Mouse (Mus musculus) neutrophil, adult 5-6 weeks (primary cell): Measurements from ENCODE around the gene Dennd1c. TPM values are rescaled to one million over a fixed set of nuclear protein-coding genes. Genes with fewer than 3 reads are reported as not detected.
A peak's percentile ranks its signal among the peaks of the same experiment; 100 is the strongest.

Experiments
- ATAC-seq: fragments of 151-379, 151-347 bp; 2 replicates; pipeline ENCODE4 v1.8.0; 2017; ENCODE audit warnings: mild to moderate bottlenecking, moderate TSS enrichment; ENCODE audit not compliant: insufficient number of reproducible peaks, poor library complexity, low FRiP score, severe bottlenecking; ENCODE audit errors: extremely low read depth
- total RNA-seq: library from RNA; stranded (forward); fragments of 200-1000 nt; gene quantifications from 2 replicates; pipeline ENCODE4 v1.2.3, GENCODE M21; 2017

Dennd1c gene
- total RNA-seq: 145 and 158 TPM in 2 replicates

DNA sequence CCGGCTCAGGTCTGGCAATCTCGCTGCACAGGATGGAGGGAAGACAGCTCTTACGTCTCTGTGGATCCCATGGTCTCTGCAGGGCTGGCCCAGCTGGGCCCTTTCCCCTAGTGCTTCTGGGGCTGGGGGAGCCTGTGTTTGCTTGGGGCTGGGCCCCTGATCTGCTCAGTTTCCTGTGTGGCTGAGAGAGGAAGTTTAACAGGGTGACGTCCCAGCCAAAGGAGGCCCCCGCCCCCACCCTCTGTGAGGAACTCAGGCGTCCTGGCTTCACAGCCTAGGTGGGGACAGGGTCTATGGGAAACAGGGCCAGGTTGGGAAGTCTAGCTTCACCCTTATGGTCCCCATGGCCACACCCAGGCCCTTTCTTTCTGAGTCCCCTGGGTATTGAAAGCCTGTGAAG lies at the start of gene Dennd1c:
TSS of gene Dennd1c (minus strand) at position 179 of the 400 bp plus-strand sequence.
- peak; percentile 91 for ATAC-seq

DNA sequence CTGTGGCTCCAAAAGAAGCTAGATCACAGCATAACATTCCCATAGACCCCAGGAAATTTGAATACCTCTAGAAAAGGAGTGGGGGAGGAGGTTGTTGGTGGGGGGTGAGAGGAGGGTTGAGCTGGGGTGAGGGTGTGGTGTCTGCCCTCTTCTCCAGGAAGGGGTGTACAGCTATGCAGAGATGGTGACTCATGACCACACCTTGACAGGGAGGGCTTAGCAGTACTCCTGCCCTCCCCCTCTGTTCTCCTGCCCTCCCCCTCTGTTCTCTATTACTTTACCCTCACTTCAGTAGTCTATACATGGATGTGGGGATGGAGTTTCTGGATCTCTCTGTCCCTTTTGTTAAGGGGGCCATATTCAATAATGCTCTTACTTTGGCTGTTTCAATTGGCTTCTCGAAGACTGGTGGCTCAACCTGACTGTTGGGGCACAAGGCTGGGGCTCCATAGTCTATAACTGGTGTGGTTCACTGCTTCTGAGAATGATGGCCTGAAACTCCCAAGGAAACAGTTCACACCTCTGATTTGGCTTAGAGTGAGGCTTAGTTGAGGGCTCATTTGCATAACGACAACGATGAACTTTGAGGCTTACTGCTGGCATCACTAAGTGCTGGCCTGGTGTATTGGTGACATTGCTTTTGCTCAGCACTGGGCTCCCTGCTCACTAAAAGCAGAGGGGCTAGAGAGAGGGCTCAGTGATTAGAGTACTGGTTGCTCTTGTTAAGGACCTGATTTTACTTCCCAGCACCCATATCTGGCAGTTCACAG lies 47.7 kb upstream of the Dennd1c start:
- no peak for ATAC-seq

DNA sequence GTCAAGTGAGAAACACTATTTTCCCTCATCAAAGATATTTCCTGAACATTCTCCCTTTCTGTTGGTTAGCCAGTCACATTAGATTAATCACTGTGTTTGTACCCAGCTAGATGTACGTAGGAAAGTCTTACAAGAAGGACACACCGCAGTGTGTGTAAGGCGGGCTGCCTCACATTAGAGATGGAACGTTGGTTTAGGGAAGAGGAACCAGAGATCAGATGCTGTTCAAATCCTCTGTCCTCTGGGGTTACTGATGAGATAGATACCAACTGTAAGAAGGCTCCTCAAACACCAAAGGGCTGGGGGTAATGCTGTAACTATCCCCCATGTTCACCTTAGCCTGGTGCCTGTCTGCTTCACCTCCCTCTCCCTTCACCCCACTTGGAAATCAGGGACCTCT lies 46.5 kb upstream of the Dennd1c start:
- ATAC-seq: no peak

DNA sequence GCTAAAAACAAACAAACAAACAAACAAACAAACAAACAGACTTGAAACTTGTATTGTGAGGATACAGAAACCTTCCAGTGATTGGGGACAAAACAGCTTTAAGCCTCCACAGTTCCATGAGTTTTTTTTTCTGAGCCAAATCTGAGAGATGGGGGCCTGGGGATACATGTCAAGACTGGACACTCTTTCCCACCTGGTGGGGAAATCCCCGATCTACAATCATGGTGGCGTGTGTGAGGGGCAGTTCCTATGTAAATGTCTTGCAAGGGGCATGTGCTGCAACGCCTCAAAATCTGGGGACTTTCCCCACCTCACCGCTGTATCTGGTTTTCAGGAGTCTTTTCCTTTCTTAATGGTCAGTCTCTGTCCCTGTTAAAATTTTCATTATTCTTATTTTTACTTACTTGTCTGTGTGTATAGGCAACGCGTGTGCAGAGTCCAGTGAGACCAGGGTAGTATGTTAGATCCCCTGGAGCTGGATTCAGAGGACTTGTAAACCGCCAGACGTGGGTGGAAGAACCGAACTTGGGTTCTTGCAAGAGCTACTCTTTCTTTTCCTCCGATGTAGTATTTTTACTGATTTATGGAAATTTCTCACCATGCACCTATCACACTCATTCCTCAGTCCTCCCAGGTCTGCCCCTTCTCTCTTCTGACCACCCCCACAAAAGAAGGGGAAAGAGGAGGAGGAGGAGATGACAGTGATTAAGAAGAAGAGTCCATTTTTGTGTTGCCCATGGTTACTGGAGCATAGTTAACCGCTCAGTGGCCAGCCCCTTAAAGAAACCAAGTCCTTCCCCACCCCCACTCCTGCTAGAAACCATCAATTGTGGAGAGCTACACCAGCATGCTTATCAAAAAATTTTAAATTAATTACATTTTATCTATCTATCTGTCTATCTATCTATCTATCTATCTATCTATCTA lies 45.1 kb upstream of the Dennd1c start:
- no peak for ATAC-seq

DNA sequence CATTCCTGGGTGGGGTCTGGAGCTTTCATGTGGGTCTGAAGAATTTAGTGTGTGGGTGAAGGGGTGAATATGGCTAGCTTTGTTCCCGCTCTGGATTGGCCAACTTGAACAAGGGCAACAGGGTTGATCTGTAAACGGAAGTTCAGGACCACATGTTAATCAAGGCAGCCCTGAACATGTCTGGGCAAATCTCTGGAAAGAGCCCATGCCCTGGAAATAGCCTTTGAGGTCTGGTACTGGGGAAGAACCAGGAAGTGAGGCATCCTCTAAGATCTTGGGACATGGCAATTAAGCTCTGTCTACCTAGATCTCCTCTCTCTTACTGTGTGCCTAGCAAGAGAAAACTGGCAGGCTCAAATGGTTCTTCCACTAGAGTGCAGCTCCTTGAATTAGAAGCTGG lies 43.5 kb upstream of the Dennd1c start:
- no peak for ATAC-seq

DNA sequence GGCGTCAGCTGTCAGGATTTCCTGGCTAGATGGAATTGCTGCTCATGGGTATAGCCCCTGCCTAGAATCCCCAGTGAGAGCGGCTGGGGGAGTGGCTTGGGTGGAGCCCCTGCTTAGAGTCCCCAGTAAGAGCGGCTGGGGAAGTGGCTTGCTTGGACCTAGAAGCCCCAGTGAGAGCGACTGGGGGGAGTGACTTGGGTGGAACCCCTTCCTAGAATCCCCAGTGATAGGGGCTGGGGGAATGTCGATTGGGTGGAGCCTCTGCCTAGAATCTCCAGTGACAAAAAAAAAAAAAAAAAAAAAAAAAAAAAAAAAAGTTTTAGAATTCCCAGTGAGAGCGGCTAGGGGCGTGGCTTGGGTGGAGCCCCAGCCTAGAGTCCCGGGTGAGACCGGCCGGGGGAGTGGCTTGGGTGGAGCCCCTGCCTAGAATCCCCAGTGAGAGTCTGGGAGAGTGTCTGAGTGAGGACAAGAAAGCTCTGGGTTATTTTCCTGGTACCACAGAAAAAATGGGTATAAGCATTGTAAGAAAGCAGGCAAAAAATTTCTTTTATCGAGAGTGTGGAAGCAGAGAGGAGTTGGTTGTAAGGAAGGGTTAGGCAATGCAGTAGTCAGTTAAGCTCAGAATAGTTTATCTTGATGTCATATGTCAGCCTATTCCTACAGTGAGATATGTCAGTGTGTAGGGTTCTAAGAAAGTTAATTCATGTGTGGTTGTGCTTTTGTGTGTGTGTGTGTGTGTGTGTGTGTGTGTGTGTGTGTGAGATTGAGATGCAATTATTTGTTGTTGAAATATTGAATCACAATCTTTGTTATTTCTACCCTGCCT lies 40.4 kb upstream of the Dennd1c start:
- ATAC-seq: no peak

DNA sequence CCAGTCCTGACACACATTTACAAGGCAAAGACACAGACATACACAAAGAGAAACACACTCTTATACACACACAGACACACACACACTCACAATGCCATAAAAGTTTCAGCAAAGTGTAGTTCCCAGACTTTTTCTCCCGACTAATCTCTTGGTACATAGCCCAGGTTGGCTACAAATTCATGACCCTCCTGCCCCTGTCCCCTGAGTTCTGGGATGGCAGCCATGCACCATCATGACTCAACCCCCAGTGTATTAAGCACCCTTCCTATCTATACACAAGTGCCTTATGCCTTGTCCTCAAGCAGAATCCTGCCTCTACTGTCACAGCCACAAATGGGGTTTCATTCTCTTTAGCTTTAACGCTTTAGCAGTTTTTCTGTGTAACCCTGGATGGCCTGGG lies 38.5 kb upstream of the Dennd1c start:
- no peak for ATAC-seq

DNA sequence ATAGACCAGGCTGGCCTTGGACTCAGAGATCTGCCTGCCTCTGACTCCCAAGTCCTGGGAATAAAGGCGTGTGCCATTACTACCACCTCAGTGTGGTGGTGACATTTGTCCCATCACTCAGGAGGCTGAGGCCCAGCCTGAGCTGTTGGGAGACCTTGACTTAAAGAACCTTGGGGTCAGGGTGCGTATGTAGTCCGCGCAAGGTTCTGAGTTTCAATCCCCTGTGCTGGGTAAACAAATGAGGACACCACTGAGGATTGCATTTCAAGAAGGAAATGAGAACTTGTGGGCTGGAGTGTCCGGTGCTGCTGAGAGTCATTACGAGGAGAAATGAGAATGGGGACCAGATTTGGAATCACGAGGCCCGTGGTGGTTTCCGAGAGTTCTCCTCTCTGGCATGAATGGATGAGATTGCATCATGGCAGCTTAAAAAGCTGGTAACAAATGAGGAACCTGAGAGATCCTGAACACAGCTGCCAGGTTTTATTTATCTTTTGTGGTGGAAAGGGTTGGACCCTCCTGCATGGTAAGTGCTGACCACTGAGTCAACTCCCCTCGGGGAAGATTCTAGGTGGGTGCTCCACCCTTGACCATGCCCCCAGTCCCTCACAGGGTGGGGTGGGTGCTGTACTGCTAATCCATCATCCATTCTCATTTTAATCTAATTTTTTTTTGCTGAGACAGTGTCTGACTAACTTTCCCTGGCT lies 34.6 kb upstream of the Dennd1c start:
- no peak for ATAC-seq

DNA sequence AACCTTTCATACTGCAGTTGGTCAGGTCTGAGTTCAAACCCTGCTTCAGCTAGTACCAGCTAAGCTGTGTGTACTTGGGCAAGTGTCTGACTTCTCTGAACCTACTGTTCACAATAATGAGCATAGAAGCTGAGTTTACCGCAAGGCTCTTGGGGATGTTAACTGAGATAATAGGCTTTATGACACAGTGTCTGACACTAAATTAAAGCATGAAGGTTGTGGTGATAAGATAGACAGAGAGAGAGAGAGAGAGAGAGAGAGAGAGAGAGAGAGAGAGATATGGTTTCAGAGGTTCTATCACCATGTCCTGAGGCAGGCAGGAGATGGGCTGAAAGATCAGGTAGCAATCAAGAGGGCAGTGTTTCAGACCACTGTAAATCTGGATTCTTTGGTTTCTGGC lies 31.7 kb upstream of the Dennd1c start:
- ATAC-seq: no peak

DNA sequence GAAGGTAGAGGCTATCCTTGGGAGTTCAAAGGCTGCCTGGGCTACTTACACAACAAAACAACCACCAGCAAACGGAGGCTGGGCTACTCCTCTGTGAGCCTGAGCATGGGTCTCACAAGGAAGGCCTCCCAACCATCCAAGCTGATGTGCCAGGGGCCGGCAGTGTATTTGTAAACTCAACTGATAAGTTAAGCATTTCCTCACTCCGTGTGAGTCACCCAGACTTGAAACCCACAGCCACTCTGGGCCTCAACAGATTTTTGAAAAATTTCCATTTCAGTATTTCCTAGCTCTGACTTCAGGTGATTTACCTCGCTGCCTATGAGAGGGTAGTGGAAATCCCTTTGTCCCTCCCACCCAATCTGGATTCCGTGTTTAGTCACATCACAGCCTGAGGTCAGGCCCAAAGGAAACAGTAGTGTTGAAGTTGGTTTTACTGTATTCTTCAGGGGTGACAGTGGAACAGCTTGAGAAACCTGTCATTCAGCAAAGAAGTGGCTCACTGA lies 30.4 kb upstream of the Dennd1c start:
- ATAC-seq: no peak

DNA sequence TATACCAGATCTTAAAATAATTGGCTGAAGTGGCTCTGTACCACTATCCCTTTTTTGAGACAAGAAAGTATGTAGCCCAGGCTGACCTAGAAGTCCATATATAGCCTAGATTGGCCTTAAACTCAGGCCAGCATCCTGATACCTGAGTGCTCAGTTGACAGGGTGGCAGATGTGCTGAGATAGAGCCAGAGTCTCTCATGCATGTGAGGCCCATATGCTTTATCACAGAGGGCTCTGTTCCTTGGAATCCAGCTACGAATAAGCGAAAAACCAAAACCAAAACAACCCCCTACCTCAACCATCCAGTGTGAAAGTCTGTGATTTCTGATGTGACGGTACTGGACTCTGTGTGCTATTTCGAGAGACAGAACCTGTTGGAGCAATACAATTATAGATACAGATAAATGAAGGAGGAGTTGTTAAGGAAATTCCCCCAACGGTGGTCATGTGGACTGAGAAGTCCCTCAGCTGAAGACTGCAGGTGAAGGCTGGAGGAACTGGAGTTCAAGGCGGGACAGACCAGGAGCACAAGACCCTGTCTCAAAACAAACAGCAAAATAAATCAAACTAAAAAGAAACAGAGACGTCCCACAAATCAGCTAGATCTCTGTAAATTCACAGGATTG lies 29.8 kb upstream of the Dennd1c start:
- ATAC-seq: no peak

DNA sequence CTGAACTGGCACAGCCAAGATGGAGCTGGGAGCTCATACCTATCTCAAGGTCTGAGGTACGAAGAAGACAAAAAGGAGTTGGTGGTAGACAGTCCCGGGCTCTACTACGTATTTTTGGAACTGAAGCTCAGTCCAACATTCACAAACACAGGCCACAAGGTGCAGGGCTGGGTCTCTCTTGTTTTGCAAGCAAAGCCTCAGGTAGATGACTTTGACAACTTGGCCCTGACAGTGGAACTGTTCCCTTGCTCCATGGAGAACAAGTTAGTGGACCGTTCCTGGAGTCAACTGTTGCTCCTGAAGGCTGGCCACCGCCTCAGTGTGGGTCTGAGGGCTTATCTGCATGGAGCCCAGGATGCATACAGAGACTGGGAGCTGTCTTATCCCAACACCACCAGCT lies 28.8 kb upstream of the Dennd1c start:
- no peak for ATAC-seq

DNA sequence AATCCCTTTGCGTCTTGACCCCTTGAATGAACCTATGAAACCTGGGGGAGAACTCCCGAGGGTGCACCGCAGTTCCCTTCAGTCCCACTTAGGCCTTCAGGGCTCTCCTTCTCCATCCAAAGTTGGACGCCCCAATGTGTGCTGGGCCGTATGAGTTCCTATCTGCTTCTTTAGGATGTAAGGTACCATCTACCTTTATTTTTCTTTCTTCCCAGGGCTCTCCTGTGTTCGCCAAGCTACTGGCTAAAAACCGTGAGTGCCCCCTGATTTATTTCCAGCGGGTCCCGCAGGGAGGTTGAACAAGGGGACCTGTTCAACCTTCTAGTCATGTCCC lies 27.7 kb upstream of the Dennd1c start:
- ATAC-seq: no peak

DNA sequence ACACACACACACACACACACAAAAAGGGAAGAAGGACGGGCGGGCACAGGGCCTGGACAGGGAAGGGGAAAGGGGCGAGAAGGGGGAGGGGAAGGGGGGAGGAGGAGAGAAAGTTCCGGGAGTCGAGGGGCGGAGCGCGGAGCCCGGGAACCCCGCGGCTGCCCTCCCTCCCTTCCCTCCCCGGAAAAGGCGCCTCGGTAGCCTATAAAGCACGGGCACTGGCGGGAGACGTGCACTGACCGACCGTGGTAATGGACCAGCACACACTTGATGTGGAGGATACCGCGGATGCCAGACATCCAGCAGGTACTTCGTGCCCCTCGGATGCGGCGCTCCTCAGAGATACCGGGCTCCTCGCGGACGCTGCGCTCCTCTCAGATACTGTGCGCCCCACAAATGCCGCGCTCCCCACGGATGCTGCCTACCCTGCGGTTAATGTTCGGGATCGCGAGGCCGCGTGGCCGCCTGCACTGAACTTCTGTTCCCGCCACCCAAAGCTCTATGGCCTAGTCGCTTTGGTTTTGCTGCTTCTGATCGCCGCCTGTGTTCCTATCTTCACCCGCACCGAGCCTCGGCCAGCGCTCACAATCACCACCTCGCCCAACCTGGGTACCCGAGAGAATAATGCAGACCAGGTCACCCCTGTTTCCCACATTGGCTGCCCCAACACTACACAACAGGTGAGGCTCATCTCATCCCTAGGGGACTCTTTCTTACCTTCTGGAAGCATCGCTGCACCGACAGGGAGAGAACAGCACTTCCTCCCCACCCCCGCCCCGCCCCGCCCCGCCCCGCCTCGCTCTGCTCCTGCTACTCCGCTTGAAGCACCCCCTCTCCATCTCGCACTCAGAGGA lies 27.1 kb upstream of the Dennd1c start, which contains the start of gene Tnfsf9:
TSS of gene Tnfsf9 (plus strand) at position 145 of the 854 bp plus-strand sequence.
- peak; percentile 27 for ATAC-seq

DNA sequence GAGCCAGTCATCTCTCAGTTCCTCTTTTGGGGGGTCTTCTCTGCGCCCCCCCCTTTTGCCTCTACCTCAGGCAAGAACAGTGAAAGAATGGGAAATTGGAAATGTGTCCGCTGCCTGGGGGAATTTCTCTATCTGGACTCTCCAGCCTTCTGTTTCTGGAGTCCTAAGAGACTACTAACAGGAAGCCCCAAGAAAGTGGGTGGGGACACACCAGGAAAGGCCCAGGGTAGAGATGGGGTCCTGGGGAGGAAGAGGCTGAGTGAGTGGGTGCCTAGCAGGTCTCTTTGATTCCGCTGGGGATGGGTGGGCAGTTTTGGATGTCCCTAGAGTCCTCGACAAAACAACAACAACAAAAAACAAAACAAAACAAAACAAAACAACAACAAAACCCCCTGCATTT lies 26.2 kb upstream of the Dennd1c start:
- ATAC-seq: no peak

DNA sequence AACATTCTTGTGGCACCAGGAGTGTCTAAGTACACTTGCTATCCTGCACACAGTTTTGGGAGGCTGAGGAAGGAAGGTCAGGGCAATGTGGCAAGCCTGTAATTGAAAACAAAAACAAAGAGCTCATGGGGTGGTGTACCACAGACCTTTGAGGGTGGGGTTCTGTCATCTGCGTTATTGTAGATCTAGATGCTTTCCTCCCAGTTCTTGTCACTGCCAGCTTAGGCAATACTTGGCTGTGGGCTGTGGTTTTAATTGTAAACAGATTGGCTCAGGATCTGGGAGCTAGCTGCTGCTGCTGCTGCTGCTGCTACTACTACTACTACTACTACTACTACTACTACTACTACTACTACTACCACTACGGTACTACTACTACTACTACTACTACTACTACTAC lies 24.0 kb upstream of the Dennd1c start:
- ATAC-seq: no peak

DNA sequence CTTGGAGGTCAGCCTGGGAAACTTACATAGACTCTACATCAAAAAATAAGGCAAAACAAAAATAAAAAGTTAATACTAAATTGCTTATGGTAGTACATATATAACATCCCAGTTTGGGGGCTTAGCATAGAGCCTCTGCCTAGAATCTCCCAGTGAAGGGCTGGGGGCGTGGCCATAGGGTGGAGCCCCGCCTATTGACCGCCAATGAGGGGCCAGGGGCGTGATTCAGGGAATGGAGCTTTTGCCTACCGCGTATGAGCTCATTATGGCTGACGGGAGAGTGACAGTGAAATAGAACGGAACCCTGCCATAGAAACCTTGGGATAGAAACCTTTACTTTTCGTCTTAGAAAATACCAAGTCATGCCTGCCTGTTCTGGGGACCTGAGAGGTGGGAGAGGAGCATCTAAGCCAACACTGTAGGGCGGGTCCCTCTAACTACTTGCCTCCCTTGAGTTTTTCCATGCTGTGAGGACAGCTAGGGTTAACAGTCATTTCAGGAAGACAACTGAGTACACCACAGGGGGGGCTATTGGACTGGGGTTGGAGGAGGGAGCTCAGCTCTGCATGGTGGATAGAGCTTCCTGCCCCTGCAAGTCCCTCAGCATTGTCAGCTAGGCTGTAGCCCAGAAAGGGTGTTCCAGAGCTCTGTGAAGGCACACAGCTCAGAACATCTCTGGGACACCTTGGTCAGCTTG lies 21.5 kb upstream of the Dennd1c start:
- no peak for ATAC-seq
